Mouse (Mus musculus): Measurements from ENCODE around the gene Des. TPM values are rescaled to one million over a fixed set of nuclear protein-coding genes. Genes with fewer than 3 reads are reported as not detected.

The Des gene
- polyA plus RNA-seq, 1 experiment, result 2,193 TPM

DNA sequence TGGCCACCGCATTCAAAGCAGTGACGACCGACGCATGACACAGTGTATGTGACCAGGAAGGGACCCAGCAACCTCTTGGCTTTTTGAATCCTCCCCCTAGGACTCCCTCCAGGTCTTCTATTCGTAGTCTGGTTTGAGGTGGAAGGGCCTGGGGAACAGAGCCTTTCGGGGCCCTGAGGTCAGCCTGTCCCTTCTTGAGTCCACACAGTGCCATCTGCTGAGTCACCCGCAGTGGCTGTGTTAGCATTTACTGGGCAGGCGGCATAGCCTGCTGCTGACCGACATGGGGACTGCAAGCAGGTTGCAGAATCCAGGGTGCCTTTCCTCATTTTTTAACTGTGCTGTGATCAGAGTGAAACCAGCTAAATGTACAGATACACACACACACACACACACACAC is 46.9 kb downstream of the Des start:
- Histone ChIP-seq H3K36me3 (ENCODE audit: control insufficient read depth, insufficient read depth) (peaks cover 25% of the 10 kb centered on the region), H3K4me3 (no peak overlapping the region), H3K27me3 (ENCODE audit: control insufficient read depth, insufficient read depth, insufficient read length) (no peaks in the 10 kb centered on the region), H3K4me2 (ENCODE audit: low read depth) (no peak overlapping the region), H3K79me2 (ENCODE audit: control insufficient read depth, insufficient read depth) (no peaks in the 10 kb centered on the region), H3ac (ENCODE audit: control insufficient read depth, insufficient read length) (no peak overlapping the region)
- no peak for TF ChIP-seq CEBPB (IDR thresholded peaks at IDR 0.05; ENCODE audit: insufficient read depth, poor library complexity, severe bottlenecking)
- no peak for TF ChIP-seq TCF12 (IDR thresholded peaks at IDR 0.05; ENCODE audit: insufficient read depth, poor library complexity, severe bottlenecking)
- no peak for TF ChIP-seq MAX (IDR thresholded peaks at IDR 0.05; ENCODE audit: low read depth)
- no peak for TF ChIP-seq E2F4 (IDR thresholded peaks at IDR 0.05; ENCODE audit: insufficient read depth)
- TF ChIP-seq MYOG (IDR thresholded peaks at IDR 0.05; ENCODE audit: control insufficient read depth in 1 of 3, insufficient read depth in 1 of 3, insufficient read length in 2 of 3, low read depth in 2 of 3), result no peak
- no peak for TF ChIP-seq USF1 (IDR thresholded peaks at IDR 0.05; ENCODE audit: low read depth)
- no peak for TF ChIP-seq POLR2A (IDR thresholded peaks at IDR 0.05; ENCODE audit: insufficient read length, low read depth)
- no peak for TF ChIP-seq REST (IDR thresholded peaks at IDR 0.05; ENCODE audit: insufficient read depth, insufficient read length)
- no peak for TF ChIP-seq SRF (IDR thresholded peaks at IDR 0.05; ENCODE audit: control insufficient read depth, insufficient read length, low read depth)
- TF ChIP-seq TCF3 (IDR thresholded peaks at IDR 0.05; ENCODE audit: insufficient read length, low read depth), result no peak
- no peak for TF ChIP-seq POLR2AphosphoS2 (IDR thresholded peaks at IDR 0.05; ENCODE audit: insufficient read length, low read depth)
- TF ChIP-seq MYOD1 (IDR thresholded peaks at IDR 0.05; ENCODE audit: control insufficient read depth in 1 of 3, insufficient read length in 2 of 3, low read depth in 2 of 3), result no peak

- H3K4me3 ChIP-seq, result no peak overlapping the region
- no peaks in the 10 kb centered on the region for H3K79me2 ChIP-seq (ENCODE audit: control insufficient read depth, insufficient read depth)
- no peak overlapping the region for H3ac ChIP-seq (ENCODE audit: control insufficient read depth, insufficient read length)
- no peak overlapping the region for H3K4me2 ChIP-seq (ENCODE audit: low read depth)
- no peaks in the 10 kb centered on the region for H3K27me3 ChIP-seq (ENCODE audit: control insufficient read depth, insufficient read depth, insufficient read length)
- TF ChIP-seq MAX (IDR thresholded peaks at IDR 0.05; ENCODE audit: low read depth) (no peak), POLR2AphosphoS2 (IDR thresholded peaks at IDR 0.05; ENCODE audit: insufficient read length, low read depth) (no peak), MYOD1 (IDR thresholded peaks at IDR 0.05; ENCODE audit: control insufficient read depth in 1 of 3, insufficient read length in 2 of 3, low read depth in 2 of 3) (peak in 1 of 3 experiments; percentile 78), MYOG (IDR thresholded peaks at IDR 0.05; ENCODE audit: control insufficient read depth in 1 of 3, insufficient read depth in 1 of 3, insufficient read length in 2 of 3, low read depth in 2 of 3) (peak in 2 of 3 experiments; percentile 69 to 81)
- peaks cover 19% of the 10 kb centered on the region for H3K36me3 ChIP-seq (ENCODE audit: control insufficient read depth, insufficient read depth)
These were observed 48.1 kb downstream of the Des start for GRCm38 (mm10) chr1:75408210-75408609.

DNA sequence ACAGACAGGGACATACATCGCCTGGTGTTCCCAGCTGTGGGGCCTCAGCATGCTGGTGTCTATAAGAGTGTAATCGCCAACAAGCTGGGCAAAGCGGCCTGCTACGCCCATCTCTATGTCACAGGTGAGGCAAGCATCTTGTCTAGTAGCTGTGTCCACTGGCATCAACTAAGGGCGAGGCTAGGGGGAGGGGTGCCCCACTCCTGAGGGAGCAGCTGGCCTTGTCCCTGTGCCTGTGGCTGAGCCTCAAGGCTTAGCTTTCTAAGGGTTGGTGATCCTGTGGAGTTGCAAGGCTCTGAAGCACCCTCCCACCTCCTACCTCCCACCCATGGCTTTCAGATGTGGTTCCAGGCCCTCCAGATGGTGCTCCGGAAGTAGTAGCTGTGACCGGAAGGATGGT is 49.8 kb downstream of the Des start:
- Histone ChIP-seq H3K27me3 (ENCODE audit: control insufficient read depth, insufficient read depth, insufficient read length) (no peaks in the 10 kb centered on the region), H3K4me2 (ENCODE audit: low read depth) (no peak overlapping the region), H3K4me3 (no peak overlapping the region), H3ac (ENCODE audit: control insufficient read depth, insufficient read length) (no peak overlapping the region), H3K36me3 (ENCODE audit: control insufficient read depth, insufficient read depth) (peaks cover 12% of the 10 kb centered on the region), H3K79me2 (ENCODE audit: control insufficient read depth, insufficient read depth) (no peaks in the 10 kb centered on the region)
- TF ChIP-seq POLR2AphosphoS2 (IDR thresholded peaks at IDR 0.05; ENCODE audit: insufficient read length, low read depth) (no peak), E2F4 (IDR thresholded peaks at IDR 0.05; ENCODE audit: insufficient read depth) (no peak), MYOD1 (IDR thresholded peaks at IDR 0.05; ENCODE audit: control insufficient read depth in 1 of 3, insufficient read length in 2 of 3, low read depth in 2 of 3) (peak in 1 of 3 experiments; percentile 57), REST (IDR thresholded peaks at IDR 0.05; ENCODE audit: insufficient read depth, insufficient read length) (no peak), SRF (IDR thresholded peaks at IDR 0.05; ENCODE audit: control insufficient read depth, insufficient read length, low read depth) (no peak), CEBPB (IDR thresholded peaks at IDR 0.05; ENCODE audit: insufficient read depth, poor library complexity, severe bottlenecking) (no peak), MYOG (IDR thresholded peaks at IDR 0.05; ENCODE audit: control insufficient read depth in 1 of 3, insufficient read depth in 1 of 3, insufficient read length in 2 of 3, low read depth in 2 of 3) (peak in 1 of 3 experiments; percentile 65), TCF12 (IDR thresholded peaks at IDR 0.05; ENCODE audit: insufficient read depth, poor library complexity, severe bottlenecking) (no peak), POLR2A (IDR thresholded peaks at IDR 0.05; ENCODE audit: insufficient read length, low read depth) (no peak), TCF3 (IDR thresholded peaks at IDR 0.05; ENCODE audit: insufficient read length, low read depth) (no peak), USF1 (IDR thresholded peaks at IDR 0.05; ENCODE audit: low read depth) (no peak), MAX (IDR thresholded peaks at IDR 0.05; ENCODE audit: low read depth) (no peak)

DNA sequence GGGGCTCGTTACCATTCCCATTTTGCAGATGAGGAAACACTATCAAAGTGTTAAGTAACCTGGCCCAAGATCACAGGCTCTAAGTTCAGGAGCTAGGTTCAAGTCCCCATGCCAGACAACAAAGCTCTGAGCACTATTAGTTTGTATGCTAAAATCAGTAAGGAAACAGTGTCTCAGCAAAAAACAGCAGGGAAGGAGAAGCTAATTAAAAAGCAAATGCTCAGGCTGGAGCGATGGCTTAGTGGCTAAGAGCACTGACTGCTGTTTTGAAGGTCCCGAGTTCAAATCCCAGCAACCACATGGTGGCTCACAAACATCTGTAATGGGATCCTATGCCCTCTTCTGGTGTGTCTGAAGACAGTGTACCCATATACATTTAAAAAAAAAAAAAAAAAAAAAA is 52.1 kb downstream of the Des start:
- TF ChIP-seq MAX (IDR thresholded peaks at IDR 0.05; ENCODE audit: low read depth) (no peak), SRF (IDR thresholded peaks at IDR 0.05; ENCODE audit: control insufficient read depth, insufficient read length, low read depth) (no peak), TCF12 (IDR thresholded peaks at IDR 0.05; ENCODE audit: insufficient read depth, poor library complexity, severe bottlenecking) (no peak)
- Histone ChIP-seq H3K36me3 (ENCODE audit: control insufficient read depth, insufficient read depth) (peaks cover 5% of the 10 kb centered on the region), H3K4me2 (ENCODE audit: low read depth) (no peak overlapping the region)

GRCm38 (mm10) chr1:75413749-75414148 is 53.6 kb downstream of the Des start:
- peak in 1 of 3 experiments; percentile 20 for TF ChIP-seq MYOG (IDR thresholded peaks at IDR 0.05; ENCODE audit: control insufficient read depth in 1 of 3, insufficient read depth in 1 of 3, insufficient read length in 2 of 3, low read depth in 2 of 3)
- no peak for TF ChIP-seq E2F4 (IDR thresholded peaks at IDR 0.05; ENCODE audit: insufficient read depth)
- no peak overlapping the region for H3K4me2 ChIP-seq (ENCODE audit: low read depth)
- no peaks in the 10 kb centered on the region for H3K79me2 ChIP-seq (ENCODE audit: control insufficient read depth, insufficient read depth)
- H3K27me3 ChIP-seq (ENCODE audit: control insufficient read depth, insufficient read depth, insufficient read length), result no peaks in the 10 kb centered on the region
- no peak overlapping the region for H3ac ChIP-seq (ENCODE audit: control insufficient read depth, insufficient read length)
- no peak overlapping the region for H3K4me3 ChIP-seq
- H3K36me3 ChIP-seq (ENCODE audit: control insufficient read depth, insufficient read depth), result peaks cover 9% of the 10 kb centered on the region

More for the DNA sequence above, 52.1 kb downstream of the Des start:
- H3K4me3 ChIP-seq, result no peak overlapping the region
- no peaks in the 10 kb centered on the region for H3K27me3 ChIP-seq (ENCODE audit: control insufficient read depth, insufficient read depth, insufficient read length)
- H3ac ChIP-seq (ENCODE audit: control insufficient read depth, insufficient read length), result no peak overlapping the region
- no peaks in the 10 kb centered on the region for H3K79me2 ChIP-seq (ENCODE audit: control insufficient read depth, insufficient read depth)

Other genes starting within 250 kb of the Des start
- gene Nhej1, start 235.1 kb upstream of the Des start, polyA plus RNA-seq (2012; fragmentation: generic; extraction: Trizol), result 4.5 TPM
- gene Slc23a3, start 226.4 kb upstream of the Des start, polyA plus RNA-seq (2012; fragmentation: generic; extraction: Trizol), result 0.08 TPM
- gene Cnppd1, start 217.6 kb upstream of the Des start, polyA plus RNA-seq (2012; fragmentation: generic; extraction: Trizol), result 53.7 TPM
- gene Retreg2, start 217.6 kb upstream of the Des start, polyA plus RNA-seq (2012; fragmentation: generic; extraction: Trizol), result 33.9 TPM
- 43.4 TPM for gene Zfand2b, start 191.7 kb upstream of the Des start, polyA plus RNA-seq (2012; fragmentation: generic; extraction: Trizol)
- 61.4 TPM for gene Abcb6, start 179.9 kb upstream of the Des start, polyA plus RNA-seq (2012; fragmentation: generic; extraction: Trizol)
- 11.4 TPM for gene Ankzf1, start 168.2 kb upstream of the Des start, polyA plus RNA-seq (2012; fragmentation: generic; extraction: Trizol)
- gene Atg9a, start 168.1 kb upstream of the Des start, polyA plus RNA-seq (2012; fragmentation: generic; extraction: Trizol), result 44.6 TPM
- 2.0 TPM for gene Glb1l, start 149.5 kb upstream of the Des start, polyA plus RNA-seq (2012; fragmentation: generic; extraction: Trizol)
- gene Stk16, start 149.5 kb upstream of the Des start, polyA plus RNA-seq (2012; fragmentation: generic; extraction: Trizol), result 86.4 TPM
- 210 TPM for gene Tuba4a, start 140.5 kb upstream of the Des start, polyA plus RNA-seq (2012; fragmentation: generic; extraction: Trizol)
- gene A630095N17Rik, start 128.2 kb upstream of the Des start, polyA plus RNA-seq (2012; fragmentation: generic; extraction: Trizol), result 0.11 TPM
- 54.1 TPM for gene Dnajb2, start 123.9 kb upstream of the Des start, polyA plus RNA-seq (2012; fragmentation: generic; extraction: Trizol)
- gene Ptprn, start 95.8 kb upstream of the Des start, polyA plus RNA-seq (2012; fragmentation: generic; extraction: Trizol), result 3.6 TPM
- gene Resp18, start 81.9 kb upstream of the Des start, polyA plus RNA-seq (2012; fragmentation: generic; extraction: Trizol), result not detected
- gene Dnpep, start 42.3 kb upstream of the Des start, polyA plus RNA-seq (2012; fragmentation: generic; extraction: Trizol), result 170 TPM
- gene Speg, start 15.0 kb downstream of the Des start, polyA plus RNA-seq (2012; fragmentation: generic; extraction: Trizol), result 42.3 TPM
- 106 TPM for gene Gmppa, start 75.6 kb downstream of the Des start, polyA plus RNA-seq (2012; fragmentation: generic; extraction: Trizol)
- 0.28 TPM for gene Asic4, start 90.1 kb downstream of the Des start, polyA plus RNA-seq (2012; fragmentation: generic; extraction: Trizol)
- gene Chpf, start 119.0 kb downstream of the Des start, polyA plus RNA-seq (2012; fragmentation: generic; extraction: Trizol), result 52.1 TPM
- 0.78 TPM for gene Tmem198, start 119.2 kb downstream of the Des start, polyA plus RNA-seq (2012; fragmentation: generic; extraction: Trizol)
- 148 TPM for gene Obsl1, start 146.1 kb downstream of the Des start, polyA plus RNA-seq (2012; fragmentation: generic; extraction: Trizol)
- gene Inha, start 146.7 kb downstream of the Des start, polyA plus RNA-seq (2012; fragmentation: generic; extraction: Trizol), result 4.7 TPM
- gene Stk11ip, start 161.2 kb downstream of the Des start, polyA plus RNA-seq (2012; fragmentation: generic; extraction: Trizol), result 33.3 TPM
- 48.6 TPM for gene Slc4a3, start 185.9 kb downstream of the Des start, polyA plus RNA-seq (2012; fragmentation: generic; extraction: Trizol)